Mouse (Mus musculus): Measurements from ENCODE around the gene Glis3. TPM values are rescaled to one million over a fixed set of nuclear protein-coding genes. Genes with fewer than 3 reads are reported as not detected.

Gene Glis3
- total RNA-seq, 2 experiments from 2014 or later: 4.4 to 7.2 TPM

DNA sequence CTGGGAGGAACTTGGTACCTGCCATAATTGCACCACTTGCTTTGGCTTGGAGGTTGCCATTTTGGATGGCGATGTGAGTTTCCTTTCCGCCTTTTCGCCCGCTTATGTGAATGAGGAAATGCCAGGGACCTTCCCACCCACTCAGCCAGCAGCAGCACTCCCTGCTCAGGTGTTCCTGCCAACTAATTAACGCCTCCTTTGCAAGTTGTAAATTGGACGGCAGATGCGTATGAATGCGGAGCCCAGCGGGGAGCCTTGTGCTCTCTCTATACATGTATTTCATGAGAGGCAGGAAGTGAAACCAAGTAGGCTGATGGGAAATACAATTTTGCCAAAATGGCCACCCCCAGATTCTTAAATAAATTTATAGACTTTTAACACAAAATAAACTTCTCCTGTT, 444.8 kb downstream of the Glis3 start:
- peak in 1 of 2 experiments; percentile 10 for DNase-seq (ENCODE audit: low spot score in 2 of 2)
- intact Hi-C loops (cut with DNase I): no loop called here

DNA sequence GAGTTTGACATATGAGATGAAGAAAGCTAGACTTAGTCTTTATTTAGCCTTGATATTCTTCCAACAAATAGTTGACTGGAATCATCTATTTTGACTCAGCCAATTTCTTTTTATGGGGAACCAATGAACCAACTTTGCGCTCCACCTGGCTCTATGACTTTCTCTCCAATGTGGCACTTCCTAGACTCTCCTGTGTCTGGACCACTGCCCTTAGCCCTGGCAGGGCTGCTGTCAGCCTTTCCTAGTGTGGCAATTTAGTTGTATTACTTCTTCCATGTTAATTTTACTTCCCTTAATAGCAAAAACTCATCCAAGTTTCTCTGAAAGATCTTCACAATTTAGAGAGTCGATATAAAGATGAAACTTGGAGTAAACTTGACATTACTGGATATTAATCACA, 445.2 kb downstream of the Glis3 start:
- intact Hi-C loops (cut with DNase I): no loop called here
- DNase-seq (ENCODE audit: low spot score in 2 of 2): no peak

DNA sequence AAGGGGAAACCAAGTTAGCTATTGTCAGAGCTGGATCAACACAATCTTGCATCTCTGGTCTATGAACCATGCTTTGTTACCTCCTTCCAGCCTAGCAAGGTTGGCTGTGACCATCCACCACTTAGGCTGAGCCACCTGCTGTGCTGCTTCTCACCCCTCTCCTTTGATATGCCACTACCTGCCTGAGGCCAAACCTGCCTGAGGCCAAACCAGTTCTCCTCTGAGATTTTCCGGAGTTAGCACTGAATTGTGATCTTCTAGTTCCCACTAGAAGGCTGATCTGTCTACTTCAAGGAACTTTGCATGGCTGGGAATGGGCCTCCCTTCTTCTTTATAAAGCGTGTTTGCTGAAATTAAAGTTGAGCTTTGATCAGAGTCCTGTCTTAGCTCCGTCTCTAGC, 448.4 kb downstream of the Glis3 start:
- no peak for DNase-seq (ENCODE audit: low spot score in 2 of 2)
- intact Hi-C loops (cut with DNase I): no loop called here

DNA sequence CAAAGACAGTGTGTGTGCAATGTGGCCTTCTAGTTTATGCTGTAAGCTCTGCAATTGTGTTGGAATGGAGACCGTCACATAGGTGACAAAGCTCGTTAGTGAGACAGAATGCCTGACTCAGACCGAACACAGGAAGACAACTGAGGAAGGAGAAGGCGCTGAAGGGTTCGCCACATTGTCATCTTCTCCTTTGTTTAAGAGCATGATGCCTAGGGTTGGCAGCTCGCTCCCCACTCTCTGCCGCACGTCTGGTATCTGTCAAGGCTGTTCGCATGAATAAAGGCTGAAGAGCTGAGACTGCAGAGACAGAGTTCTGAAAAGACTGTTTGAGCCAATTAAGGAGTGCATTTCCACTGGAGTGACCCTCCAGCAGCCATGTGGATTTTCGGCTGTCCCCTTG, 452.4 kb downstream of the Glis3 start:
- intact Hi-C loops (cut with DNase I): no loop called here
- DNase-seq (ENCODE audit: low spot score in 2 of 2): no peak

DNA sequence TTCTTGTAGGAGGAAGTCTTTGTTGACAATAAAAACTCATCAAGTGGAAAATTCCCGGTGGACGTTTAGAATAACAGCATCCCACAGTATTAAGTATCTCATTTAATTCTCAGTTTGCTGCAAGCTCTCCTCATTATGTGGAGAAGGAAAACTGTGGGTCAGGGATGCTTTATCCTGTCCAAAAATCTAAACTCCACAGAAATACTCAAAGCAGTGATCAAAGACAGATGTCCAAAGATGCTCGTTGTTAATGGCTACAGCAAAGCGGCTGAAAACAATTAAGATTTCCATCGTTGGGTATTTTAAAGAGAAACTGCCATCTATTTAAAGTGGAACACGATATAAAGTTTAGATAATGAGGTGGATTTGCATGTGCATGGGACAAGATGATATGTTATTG, 454.2 kb downstream of the Glis3 start:
- intact Hi-C loops (cut with DNase I): no loop called here

DNA sequence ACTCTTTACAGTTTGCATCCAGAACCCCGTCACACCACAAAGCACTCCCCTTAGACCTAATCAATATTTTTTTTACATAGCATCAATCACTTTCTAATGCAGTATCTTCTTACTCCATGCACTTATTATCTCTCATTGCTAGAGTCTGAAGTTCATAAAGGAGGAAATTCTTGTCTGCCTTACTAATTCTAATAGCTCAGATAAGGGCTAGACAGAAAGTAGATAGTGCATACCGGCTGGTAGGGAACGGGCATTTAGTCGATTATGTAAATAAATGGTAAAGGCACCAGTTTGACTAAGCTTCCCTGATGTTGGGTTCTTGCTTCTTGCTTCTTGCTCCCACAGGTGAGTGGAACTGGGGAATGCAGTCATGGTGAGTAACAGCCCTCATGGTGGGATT, 468.2 kb downstream of the Glis3 start:
- no peak for DNase-seq (ENCODE audit: low spot score in 2 of 2)
- intact Hi-C loops (cut with DNase I): no loop called here

More for the DNA sequence above, 454.2 kb downstream of the Glis3 start:
- DNase-seq (ENCODE audit: low spot score in 2 of 2): no peak

Other genes starting within 250 kb of the Glis3 start
- 100 to 1,000 TPM; 104 to 120 TPM for gene Slc1a1, start 155.0 kb upstream of the Glis3 start, total RNA-seq (2021)